Mouse (Mus musculus): ENCODE measurements at regions not wholly inside any gene's neighbourhood (a gene's known extent, or its start where the extent isn't known, plus 50 kb on each side); places are given as distances from the start of the nearest gene placed in this dataset.

GRCm38 (mm10) chr2:95891566-95891965 lies 426.4 kb upstream of the Lrrc4c start:
- intact Hi-C loops (cut with DNase I), result no loop called here
- peak; percentile 83 for DNase-seq

GRCm38 (mm10) chr2:95905026-95905425 lies 412.9 kb upstream of the Lrrc4c start:
- intact Hi-C loops (cut with DNase I), result no loop called here
- DNase-seq, result no peak

GRCm38 (mm10) chr2:95909758-95910157 lies 408.2 kb upstream of the Lrrc4c start:
- DNase-seq, result no peak
- intact Hi-C loops (cut with DNase I), result no loop called here

GRCm38 (mm10) chr2:95910160-95910559 lies 407.8 kb upstream of the Lrrc4c start:
- intact Hi-C loops (cut with DNase I), result no loop called here
- DNase-seq, result peak; percentile 1

All from left cerebral cortex, postnatal 4 days (tissue).